Mouse (Mus musculus) stomach, postnatal 0 days (tissue): ENCODE data around the gene Podxl2.

ENCODE experiments used
- CTCF ChIP-seq: IDR thresholded peaks from 2 replicates; pipeline ENCODE4 v1.5.1; 2016; ENCODE audit warnings: antibody characterized with exemption, low read depth, mild to moderate bottlenecking, moderate library complexity
- EP300 ChIP-seq: optimal IDR thresholded peaks from 2 replicates; pipeline ENCODE3; 2016; ENCODE audit warnings: antibody characterized with exemption

GRCm38 (mm10) chr6:88794561-88794971 is 80.3 kb downstream of the Podxl2 start:
- TF ChIP-seq CTCF (no peak), EP300 (no peak)
